Mouse (Mus musculus) kidney, adult 18-20 months (tissue): ENCODE results near the gene 2310009B15Rik.

Experiments
- DNase-seq: peaks from one replicate; pipeline ENCODE4 v3.0.0; 2021

2310009B15Rik gene

GRCm38 (mm10) chr1:138856101-138856950 is at the start of gene 2310009B15Rik:
TSS of gene 2310009B15Rik (minus strand) at chr1:138856852.
- peak; percentile 91 for DNase-seq

GRCm38 (mm10) chr1:138906256-138906655 is 49.6 kb upstream of the 2310009B15Rik start:
- DNase-seq: no peak

DNA sequence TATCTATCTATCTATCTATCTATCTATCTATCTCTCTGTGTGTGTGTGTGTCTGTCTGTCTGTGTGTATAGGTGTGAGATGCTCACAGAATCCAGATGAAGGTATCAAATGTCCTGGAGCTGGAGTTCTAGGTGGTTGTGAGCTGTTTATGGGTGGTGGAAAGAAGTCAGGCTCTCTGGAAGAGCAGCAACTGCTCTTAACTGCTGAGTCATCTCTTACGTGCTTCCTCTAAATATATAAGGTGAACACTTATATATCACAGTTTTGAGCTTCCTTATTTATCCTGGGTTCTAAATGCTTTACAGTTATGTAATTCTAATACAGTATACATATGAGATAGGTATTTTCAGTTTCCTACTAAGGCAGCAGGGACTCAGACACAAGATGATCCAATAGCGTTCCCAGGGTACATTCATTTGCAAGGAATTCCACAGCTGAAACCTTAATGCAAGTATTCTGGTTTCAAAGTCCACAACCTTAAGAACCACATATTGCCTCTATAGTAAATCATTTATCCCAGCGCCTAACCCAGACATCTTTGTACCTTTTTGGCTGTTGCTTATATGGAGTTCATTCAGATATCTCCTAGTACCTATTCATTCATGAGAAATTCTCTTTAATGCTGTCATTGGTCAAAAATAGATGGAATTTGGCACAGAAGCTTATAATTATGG is 48.6 kb upstream of the 2310009B15Rik start:
- DNase-seq: no peak

GRCm38 (mm10) chr1:138903894-138904293 is 47.2 kb upstream of the 2310009B15Rik start:
- DNase-seq: no peak

DNA sequence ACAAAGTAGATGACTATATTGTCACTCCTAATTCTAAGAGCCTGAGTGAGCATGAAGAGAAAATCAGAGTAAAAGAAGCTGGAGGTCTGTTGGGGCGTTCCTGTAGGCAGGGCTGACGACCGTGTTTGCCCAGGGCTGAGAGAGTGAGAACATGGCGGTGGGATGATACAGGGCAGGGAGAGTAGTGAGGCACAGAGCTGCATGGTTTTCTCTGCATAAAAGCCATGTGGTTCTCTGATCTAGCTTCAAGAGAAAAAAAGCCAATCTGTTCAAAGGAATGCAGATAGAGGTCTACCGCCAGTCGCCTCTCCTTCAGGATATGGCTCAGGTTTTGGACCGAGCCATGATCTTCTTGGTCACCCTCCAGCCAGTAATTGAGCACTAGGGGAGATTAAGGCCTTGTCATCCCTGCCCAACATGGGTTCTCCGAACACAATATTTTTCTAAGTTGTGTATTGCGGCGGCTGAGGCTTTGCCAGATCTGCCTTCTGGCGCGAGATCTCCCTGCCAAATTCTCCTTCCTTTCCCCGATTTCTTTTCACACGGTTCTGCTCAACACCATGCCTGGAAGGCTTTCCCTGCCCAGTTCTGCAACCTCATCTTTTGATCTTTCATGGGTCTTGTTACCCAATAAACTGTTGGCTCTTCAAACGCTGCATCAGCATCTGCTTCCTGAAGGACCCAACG is 44.9 kb upstream of the 2310009B15Rik start:
- DNase-seq: no peak

DNA sequence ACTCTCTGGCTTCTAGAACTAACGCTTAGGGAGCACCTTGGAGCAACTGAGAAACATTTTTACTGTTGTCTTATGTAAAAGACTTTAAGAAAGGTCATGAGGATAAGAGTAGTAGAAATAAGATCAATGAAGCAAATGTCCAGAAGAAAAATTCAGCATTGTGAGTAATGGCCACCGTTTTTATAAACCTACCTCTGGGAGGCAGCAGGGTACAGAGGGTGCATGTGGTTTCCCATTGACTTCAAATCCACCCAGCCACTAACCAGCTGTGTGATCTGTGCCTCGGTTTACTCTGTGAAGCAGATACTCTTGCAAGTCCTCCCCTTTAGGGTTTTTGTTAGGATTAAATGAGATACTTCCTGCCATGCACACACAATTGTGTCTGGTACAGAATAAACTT is 39.4 kb upstream of the 2310009B15Rik start:
- no peak for DNase-seq

DNA sequence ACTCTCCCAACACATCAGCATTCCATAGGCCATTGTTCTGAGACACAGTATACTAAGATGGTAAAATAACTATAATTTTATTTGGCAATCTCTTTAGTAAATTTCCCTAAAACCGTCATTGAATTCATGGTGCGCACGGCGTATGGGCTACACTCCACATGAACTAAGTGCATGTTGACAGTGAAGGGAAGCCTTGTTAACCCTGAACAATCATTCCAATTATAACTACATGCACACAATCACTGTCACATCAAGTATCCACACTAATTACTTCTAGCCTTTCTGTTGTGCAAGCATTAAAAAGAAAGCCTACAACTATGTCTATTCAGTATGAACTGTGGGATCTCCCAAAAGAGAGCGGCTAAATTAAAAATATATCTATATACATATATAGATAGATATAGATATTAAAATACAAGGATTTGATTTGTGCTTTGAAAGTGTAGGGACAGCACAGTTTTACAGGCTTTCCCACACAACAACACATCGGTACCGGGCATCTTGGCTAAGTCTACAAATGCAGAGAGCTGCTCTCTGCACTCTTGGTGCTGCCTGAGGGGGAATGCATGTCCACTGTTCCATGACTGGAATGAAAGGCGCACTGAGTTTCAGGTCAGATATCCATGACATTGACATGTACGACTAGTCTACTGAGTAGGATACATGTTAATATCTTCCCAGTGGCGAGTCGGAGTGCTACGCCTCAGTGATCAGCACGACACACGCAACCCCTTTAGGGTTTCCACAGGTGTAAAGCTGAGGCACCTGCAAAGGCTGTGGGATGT is 21.0 kb upstream of the 2310009B15Rik start:
- no peak for DNase-seq

GRCm38 (mm10) chr1:138876371-138877045 is 19.9 kb upstream of the 2310009B15Rik start:
- DNase-seq: no peak

DNA sequence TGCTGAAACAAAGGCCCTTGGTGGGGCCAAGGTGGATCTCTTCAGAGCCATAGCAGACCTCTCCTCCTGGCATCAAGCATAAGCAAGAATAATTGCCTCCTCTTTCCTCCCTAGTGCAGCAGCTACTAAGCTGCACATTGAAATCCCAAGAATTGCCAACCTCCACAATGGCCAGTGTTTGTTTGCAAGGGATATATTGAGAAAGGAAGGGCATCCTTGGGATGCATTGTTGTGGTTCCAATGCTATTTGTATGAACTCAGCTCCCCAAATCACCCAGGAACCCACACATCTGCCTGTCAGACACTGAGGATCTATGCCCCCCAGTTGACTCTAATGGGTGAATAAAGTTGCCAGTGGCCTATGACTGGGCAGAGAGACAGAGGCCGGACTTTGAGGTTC is 5.8 kb downstream of the 2310009B15Rik start:
- DNase-seq: no peak

DNA sequence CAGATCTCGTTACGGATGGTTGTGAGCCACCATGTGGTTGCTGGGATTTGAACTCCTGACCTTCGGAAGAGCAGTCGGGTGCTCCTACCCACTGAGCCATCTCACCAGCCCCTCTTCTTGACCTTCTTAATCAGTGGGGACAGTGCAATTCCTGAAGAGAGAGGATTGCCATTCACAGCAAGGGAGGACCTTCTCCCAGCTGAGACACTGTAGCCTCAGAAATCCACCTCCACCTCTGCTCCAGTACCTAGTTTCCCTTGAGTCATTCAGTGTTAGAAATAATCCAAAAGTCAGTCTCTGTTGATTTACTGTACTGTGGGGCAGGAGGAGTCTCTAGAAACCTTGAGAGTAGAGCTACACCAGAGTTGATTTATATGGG is 6.5 kb downstream of the 2310009B15Rik start:
- DNase-seq: no peak

DNA sequence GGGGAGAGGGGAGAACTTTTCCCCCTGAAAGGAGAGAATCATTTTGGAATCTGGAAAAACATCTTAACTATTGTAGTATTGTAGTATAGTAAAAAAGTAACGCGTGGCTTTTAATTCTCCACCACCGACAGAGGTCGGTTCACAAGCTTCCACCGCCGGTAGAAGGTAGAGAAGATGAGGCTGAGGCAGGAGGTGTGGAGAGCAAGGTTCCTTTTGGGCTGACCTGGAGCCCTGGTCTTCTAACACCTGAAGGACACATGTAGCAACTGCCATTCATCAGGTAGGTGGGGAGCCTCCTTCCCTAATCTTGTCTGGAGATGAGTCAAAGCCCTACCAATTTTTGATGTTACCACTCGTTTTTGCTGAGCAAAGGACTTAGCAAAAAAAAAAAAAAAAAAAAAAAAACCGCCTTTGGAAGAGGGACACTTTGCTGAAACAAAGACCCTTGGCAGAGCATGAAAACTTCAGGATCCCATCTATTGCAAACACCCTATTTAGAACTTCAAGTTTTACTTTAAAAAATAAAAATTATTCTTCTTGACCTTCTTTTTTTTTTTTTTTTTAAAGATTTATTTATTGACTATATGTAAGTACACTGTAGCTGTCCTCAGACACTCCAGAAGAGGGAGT is 7.0 kb downstream of the 2310009B15Rik start:
- DNase-seq: no peak

GRCm38 (mm10) chr1:138848511-138849109 is 8.0 kb downstream of the 2310009B15Rik start, which contains the start of gene Lhx9:
TSS of gene Lhx9 (minus strand) at chr1:138848577.
- DNase-seq: no peak

GRCm38 (mm10) chr1:138848026-138848425 is 8.6 kb downstream of the 2310009B15Rik start:
- DNase-seq: no peak

DNA sequence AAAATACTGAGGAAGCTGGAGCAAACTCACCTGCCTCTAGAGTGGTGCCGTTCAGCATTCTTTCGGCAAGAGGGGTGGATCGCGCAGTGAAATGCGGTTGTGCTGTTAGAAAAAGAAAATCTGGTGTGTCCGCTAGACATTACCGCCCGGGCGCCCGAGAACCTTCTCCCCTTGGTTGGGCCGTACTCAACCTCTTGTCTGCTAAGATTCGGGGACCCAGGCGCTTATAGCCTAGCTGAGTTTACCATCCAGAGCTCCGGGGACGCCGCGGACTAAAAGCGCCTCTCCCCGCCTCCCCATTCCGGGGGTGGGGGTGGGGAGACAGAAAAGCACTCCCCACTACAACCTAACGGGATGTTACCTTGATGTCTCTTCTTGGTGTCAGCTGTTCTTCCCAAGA is 9.5 kb downstream of the 2310009B15Rik start:
- no peak for DNase-seq

DNA sequence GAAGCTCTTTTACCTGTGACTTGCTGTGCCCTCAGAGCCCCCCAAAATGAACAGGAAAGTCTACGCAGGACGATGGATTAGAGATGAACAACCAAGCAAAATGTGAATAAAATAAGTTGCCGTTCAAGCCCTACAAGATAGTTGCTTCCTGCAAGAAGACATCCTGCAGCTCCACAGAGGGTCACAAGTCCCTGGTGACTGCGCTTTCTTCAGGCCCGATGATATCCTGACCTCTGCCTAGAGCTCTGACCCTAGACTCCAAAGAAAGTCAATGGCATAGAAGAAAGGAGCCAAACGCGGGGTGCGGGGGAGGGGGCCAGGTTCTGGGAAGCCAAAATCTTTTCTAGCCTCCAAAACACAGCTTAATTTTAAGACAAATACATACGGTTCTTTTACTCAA is 10.1 kb downstream of the 2310009B15Rik start:
- DNase-seq: no peak

DNA sequence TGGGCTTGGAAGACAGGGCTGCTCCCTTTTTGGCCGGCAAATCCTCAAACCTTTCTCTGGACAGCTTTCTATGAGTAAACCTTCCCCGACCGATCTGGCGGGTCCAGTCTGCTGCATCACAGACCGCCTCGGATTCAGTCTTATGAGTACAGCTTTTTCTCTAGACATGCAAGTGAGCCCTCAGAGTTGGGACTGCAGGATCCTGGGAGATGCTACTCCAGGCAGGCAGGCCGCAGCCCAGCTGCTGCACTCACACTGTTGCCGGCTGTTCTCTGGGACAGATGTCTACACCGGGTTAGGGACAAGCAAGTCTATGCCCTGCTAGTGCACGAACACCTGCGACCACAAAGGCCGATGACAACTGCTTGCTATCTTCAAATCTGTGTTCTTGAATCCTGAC is 10.5 kb downstream of the 2310009B15Rik start:
- DNase-seq: no peak

DNA sequence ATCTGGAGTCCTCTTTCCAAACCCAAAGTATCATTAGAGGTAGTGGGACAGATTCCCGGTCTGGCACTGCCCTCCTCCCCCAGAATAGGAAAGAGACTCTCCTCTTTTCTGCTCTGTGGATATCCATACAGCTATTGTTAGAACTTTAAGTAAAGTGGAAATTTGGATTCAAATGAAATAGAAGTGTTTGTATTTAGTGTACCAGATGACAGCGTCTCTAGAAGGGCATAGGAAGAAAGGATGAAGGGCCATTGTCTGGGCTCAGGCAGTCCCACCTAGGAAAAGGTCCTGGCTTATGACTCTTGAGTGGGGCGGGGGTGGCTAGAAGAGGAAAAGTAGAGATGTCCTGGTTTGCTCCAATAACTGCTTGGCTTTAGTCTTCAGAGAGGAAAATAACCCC is 11.2 kb downstream of the 2310009B15Rik start:
- no peak for DNase-seq

DNA sequence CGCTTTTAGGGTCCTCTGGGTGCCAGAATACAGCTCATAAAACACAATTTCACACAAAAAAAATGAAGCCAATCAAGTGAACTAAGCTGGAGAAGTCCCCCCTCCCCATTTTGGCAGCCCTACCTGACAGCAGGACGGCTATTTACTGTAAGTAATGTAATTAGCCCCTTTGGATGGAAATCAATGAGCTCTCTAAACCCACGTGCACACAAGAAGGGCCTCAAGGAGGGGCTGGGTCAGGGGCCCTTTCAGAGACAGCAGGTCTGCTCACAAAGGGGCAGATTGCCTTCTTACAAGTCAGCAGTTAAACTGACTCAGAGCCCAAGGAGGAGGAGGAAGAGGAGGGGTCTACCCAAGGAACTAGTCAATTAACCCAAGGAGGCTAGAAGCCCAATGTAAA is 12.5 kb downstream of the 2310009B15Rik start:
- no peak for DNase-seq

- DNase-seq: no peak
These were observed 13.1 kb downstream of the 2310009B15Rik start for GRCm38 (mm10) chr1:138843361-138844091.

DNA sequence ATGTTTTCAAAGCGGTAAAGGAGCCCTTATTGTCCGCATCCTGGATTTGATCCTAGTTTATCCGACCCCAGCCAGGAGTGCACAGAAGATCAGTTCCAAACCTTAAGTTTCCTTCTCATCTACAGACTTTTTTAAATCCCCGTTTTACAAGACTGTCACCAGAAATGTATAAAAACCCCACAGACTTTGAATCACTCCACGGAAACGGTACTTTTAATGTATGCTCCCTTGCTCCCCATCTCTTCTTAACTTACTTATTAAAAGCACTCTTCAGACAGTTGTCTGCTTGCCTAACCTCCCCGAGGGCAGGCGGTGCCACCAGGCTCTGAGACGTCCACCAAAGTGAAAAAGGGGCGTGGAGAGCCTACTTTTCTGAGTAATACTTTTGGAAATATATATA is 13.9 kb downstream of the 2310009B15Rik start:
- DNase-seq: no peak

- no peak for DNase-seq
These were observed 14.3 kb downstream of the 2310009B15Rik start for GRCm38 (mm10) chr1:138842315-138842714.
